Mouse (Mus musculus): Measurements from ENCODE around the gene Actl10. TPM values are rescaled to one million over a fixed set of nuclear protein-coding genes. Genes with fewer than 3 reads are reported as not detected.
A peak's percentile ranks its signal among the peaks of the same experiment; 100 is the strongest.

Gene Actl10
- total RNA-seq (2021): not detected
- long read RNA-seq: 0 reads

DNA sequence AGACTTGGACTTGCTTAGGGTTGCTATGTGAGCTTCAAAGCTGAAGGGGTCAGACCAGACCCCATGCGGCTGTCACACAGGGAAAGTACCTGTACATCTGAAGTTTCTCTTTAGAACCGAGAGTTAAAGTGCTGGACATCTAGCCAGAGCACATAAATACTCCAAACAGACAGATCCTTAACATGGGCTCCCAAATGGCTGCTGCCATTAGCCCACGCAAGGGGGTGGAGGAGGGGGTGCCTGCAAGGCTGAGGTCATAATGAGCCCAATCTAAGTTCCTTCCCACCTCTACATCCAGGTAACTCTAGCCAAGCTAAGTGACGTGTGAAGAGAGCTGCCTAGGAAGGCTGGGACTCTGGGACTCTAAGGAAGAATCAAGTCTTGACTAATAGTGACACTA is at the start of gene Actl10:
TSS of gene Actl10 (plus strand) at position 301 of the 400 bp plus-strand sequence.
- no peak for DNase-seq (ENCODE audit: low spot score in 2 of 2)

DNA sequence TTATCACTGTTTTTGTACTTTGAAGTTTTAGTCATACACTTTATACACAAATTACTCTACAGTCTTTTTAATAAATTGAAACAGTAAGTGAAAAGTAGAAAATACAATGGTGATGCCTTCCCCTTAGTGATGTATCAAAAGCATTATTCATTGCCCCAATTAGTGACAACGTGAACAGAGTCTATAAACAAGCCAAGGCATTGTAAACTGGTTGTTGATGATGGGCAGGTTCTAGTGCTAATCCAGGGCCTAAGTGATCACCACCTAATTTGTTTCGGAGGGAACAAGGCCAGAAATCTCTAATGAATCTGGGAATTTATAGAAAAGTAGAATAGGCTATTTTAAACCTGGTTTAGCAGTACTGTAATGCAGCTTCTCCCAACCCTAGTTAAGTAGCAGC is 44.5 kb upstream of the Actl10 start:
- DNase-seq (ENCODE audit: low spot score in 2 of 2): no peak

GRCm38 (mm10) chr2:154507566-154508283 is 43.9 kb upstream of the Actl10 start:
- DNase-seq (ENCODE audit: low spot score in 2 of 2): no peak

GRCm38 (mm10) chr2:154508450-154508849 is 43.1 kb upstream of the Actl10 start:
- DNase-seq (ENCODE audit: low spot score in 2 of 2): no peak

DNA sequence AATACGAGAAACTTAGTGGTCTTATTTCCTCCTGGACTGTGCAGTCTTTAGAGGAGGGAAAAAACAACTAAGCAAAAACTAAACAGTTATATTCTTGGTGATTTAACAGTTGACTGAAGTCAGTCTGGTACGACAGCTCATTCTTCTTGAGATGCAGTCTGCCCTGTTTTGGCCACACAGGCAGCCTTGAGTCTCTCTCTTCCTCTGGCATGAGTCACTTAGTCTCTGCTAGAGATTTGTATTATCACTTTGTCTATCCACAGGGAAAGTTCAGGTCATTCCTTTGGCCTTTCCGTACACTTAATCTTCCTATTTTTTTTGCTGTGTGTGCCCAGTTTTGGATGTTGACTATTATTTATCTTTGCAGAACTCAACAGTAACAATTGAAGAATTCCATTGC is 41.4 kb upstream of the Actl10 start:
- DNase-seq (ENCODE audit: low spot score in 2 of 2): no peak

- DNase-seq (ENCODE audit: low spot score in 2 of 2): no peak
Observed at GRCm38 (mm10) chr2:154516944-154517343, 34.6 kb upstream of the Actl10 start.

GRCm38 (mm10) chr2:154517424-154517823 is 34.2 kb upstream of the Actl10 start:
- DNase-seq (ENCODE audit: low spot score in 2 of 2): no peak

DNA sequence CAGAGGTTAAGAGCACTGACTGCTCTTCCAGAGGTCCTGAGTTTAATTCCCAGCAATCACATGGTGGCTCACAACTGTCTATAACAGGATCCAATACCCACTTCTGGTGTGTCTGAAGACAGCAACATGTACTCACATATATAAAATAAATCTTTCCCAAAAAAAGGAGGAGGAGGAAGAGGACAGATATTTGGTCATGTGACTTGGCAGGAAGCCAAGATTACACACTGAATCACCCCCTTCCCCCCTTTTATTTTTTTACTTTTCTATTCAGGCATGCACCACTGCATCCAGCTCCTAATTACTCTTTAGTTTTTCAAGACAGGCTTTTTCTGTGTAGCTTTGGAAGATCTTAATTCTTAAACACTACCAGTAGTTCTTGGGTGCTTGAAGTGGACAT is 30.1 kb upstream of the Actl10 start:
- no peak for DNase-seq (ENCODE audit: low spot score in 2 of 2)

GRCm38 (mm10) chr2:154522334-154522733 is 29.2 kb upstream of the Actl10 start:
- no peak for DNase-seq (ENCODE audit: low spot score in 2 of 2)

GRCm38 (mm10) chr2:154525285-154525684 is 26.3 kb upstream of the Actl10 start:
- DNase-seq (ENCODE audit: low spot score in 2 of 2): no peak

GRCm38 (mm10) chr2:154526531-154526930 is 25.0 kb upstream of the Actl10 start:
- DNase-seq (ENCODE audit: low spot score in 2 of 2): no peak

GRCm38 (mm10) chr2:154532888-154533287 is 18.7 kb upstream of the Actl10 start:
- DNase-seq (ENCODE audit: low spot score in 2 of 2): no peak

- DNase-seq (ENCODE audit: low spot score in 2 of 2): no peak
Observed at GRCm38 (mm10) chr2:154534704-154535270, 16.8 kb upstream of the Actl10 start.

DNA sequence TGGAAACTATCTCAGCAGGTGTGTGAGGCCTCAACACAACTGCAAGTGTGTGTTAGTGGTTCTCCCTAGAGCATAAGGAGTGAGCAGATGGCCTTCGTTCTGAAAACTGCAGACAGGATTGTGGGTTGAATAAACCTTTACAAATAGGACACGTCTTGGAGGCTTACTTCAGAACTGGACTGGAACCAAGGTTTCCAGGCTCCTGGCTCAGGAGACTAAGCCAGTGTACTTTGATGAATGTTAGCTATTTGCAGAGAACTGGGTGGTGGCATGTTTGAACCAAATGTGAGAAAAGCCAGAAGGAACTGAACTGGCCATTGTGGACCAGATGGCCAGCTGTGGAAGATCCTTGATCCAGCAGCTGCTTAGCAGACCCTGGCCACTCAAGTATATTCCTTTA is 13.3 kb upstream of the Actl10 start:
- DNase-seq (ENCODE audit: low spot score in 2 of 2): no peak

GRCm38 (mm10) chr2:154538710-154539109 is 12.9 kb upstream of the Actl10 start:
- no peak for DNase-seq (ENCODE audit: low spot score in 2 of 2)

DNA sequence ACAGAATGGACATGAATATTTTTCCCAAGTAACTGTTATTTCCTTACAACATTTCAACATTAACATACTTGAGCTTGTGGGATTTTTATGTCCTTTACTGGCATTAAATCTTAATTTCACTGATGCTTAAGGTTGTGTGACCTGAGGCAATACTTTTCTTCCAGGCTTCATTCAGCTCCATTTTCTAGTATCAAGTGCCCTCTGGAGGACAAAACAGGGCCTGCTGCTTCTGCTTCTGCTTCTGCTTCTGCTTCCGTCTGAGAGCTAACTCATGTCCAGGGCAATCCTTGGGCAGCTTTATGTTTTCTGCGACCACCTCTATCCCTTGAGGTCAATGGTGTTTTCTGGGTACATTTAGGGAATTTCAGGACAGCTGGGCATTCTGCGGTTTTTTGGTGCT is 11.9 kb upstream of the Actl10 start:
- DNase-seq (ENCODE audit: low spot score in 2 of 2): peak; percentile 69 to 73

DNA sequence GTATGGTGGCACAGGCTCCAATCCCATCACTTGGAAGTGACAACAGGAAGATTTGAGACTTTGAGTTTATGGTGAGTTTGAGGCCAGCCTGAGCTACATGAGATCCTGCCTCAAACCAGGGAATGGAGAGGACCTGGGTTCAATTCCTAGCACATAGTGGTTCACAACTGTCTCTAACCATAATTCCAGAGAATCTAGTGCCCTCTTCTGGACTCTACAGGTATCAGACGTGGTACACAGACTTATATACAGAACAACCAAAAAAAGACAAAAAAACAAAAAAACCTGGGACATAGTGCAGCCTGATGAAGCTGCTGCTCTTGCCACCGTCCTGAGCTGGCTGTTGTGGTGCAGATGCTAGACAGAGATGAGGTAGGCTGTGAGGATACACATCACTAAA is 9.9 kb upstream of the Actl10 start:
- DNase-seq (ENCODE audit: low spot score in 2 of 2): no peak

DNA sequence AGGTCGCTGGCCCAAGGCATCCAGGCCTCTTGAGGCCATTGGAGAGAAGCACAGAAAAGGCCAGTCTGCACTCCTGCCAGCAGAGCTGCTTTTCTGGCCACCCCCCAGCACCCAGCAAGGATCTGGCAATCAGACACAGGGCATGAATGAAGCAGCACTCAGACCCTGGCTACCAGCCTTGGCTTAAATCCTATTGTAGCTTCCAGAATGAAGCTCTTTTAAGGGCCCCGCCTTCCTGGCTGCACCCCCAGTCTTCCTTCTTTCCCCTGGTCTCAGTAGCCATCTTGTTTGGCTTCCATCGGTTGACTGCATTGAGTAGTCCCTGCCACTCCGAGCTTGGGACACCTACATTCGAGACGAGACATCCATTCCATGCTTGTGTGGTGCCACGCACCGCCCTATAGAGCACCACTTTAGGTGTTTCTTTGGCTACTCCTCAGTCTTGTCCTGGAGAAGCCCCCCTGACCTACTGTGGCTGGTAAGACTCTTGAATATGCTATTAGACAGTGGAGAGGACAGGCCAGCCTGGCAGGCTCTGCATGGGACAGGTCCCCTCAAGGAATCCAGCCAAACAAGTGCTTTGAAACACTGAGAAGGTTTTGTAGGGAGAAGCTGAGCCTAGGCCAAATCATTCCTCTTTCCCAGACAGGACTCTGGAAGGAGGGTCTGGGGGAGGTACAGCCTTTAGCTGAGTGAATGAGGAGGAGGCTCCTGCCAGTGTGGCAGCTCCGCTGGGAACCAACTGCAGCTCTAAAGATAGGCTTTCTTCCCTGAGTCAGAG is 7.8 kb upstream of the Actl10 start:
- DNase-seq (ENCODE audit: low spot score in 2 of 2): peak; percentile 78 to 84

DNA sequence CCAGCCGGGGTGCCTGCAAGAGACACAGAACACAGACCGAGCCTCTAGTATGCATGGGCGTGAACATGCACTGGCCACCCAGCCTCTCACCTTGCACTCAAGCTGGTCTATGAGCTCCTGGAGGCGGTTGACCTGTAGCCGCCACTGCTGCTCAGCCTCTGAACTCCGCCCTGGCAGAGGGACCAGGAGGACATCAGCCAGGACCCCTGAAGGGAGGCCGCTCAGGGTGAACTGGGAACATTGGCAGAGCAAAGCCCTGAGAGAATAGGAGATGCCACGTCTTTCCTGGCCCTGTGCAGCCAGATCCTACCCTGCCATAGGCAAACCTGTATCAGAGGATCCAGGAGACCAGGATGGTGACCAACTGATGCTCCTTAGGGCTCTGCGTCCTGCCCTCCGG is 4.9 kb upstream of the Actl10 start, which contains the start of gene 1700003F12Rik:
TSS of gene 1700003F12Rik (plus strand) at position 375 of the 400 bp plus-strand sequence.
- no peak for DNase-seq (ENCODE audit: low spot score in 2 of 2)

DNA sequence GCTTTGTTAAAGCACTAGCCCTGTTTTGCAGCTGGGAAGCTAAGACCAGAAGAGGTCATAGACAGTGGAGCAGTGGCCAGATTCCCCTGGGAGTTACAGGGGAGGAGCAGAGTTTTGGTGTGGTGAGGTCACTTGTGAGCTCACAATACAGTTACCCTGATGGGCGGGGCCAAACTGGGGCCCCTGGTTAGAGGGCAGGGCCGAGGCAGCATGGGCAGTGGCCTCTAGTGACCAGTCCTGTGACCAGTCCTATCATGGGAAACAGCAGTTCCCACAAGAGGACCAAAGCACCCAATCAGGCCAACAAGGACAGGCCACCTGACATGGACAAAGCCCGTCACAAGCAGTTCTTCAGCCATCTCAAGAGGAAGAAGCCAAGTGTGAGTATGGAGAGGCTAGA is 2.9 kb upstream of the Actl10 start:
- DNase-seq (ENCODE audit: low spot score in 2 of 2): no peak

GRCm38 (mm10) chr2:154549127-154549885 is 2.3 kb upstream of the Actl10 start:
- DNase-seq (ENCODE audit: low spot score in 2 of 2): peak; percentile 64 to 72

GRCm38 (mm10) chr2:154549886-154550189 is 1.7 kb upstream of the Actl10 start:
- DNase-seq (ENCODE audit: low spot score in 2 of 2): no peak

Measured in layer of hippocampus, postnatal 10 days (tissue).